Mouse (Mus musculus) limb, embryonic 12.5 days (tissue): Measurements from ENCODE around the gene Nol10. TPM values are rescaled to one million over a fixed set of nuclear protein-coding genes. Genes with fewer than 3 reads are reported as not detected.

Source experiments
- ATAC-seq: fragments of 200-750 bp; cut with Nextera tagmentation; 2 replicates; pipeline ENCODE4 v1.8.0; 2017; ENCODE audit warnings: low read depth, moderate TSS enrichment; ENCODE audit not compliant: insufficient number of reproducible peaks, insufficient read depth, low FRiP score, low TSS enrichment
- H3K27ac ChIP-seq: fragments of 300-500 bp; sonication (generic); 2 replicates; pipeline ENCODE4 v1.5.1; 2016; ENCODE audit warnings: mild to moderate bottlenecking, moderate library complexity
- H3K27me3 ChIP-seq: fragments of 300-500 bp; sonication (generic); 2 replicates; pipeline ENCODE4 v1.6.1; 2016; ENCODE audit warnings: mild to moderate bottlenecking, moderate library complexity
- H3K36me3 ChIP-seq: fragments of 300-500 bp; sonication (generic); 2 replicates; pipeline ENCODE4 v1.6.1; 2016; ENCODE audit warnings: mild to moderate bottlenecking, moderate library complexity
- H3K4me1 ChIP-seq: fragments of 300-500 bp; sonication (generic); replicated peaks from 2 replicates; pipeline ENCODE4 v1.6.1; 2016
- H3K4me2 ChIP-seq: fragments of 300-500 bp; sonication (generic); 2 replicates; pipeline ENCODE4 v1.6.1; 2016; ENCODE audit warnings: mild to moderate bottlenecking, moderate library complexity
- H3K4me3 ChIP-seq: fragments of 300-500 bp; sonication (generic); replicated peaks from 2 replicates; pipeline ENCODE4 v1.5.1; 2016; ENCODE audit warnings: mild to moderate bottlenecking
- H3K9ac ChIP-seq: fragments of 300-500 bp; sonication (generic); replicated peaks from 2 replicates; pipeline ENCODE4 v1.6.1; 2016; ENCODE audit warnings: mild to moderate bottlenecking, moderate library complexity
- H3K9me3 ChIP-seq: fragments of 300-500 bp; sonication (generic); 2 replicates; pipeline ENCODE4 v1.6.1; 2016; ENCODE audit warnings: mild to moderate bottlenecking, moderate library complexity
- WGBS: fragments of 180-500 bp; shearing (Covaris S2); methylation state at CpG from one replicate; pipeline ENCODE4 v1.1.7; 2016; 5-methylcytosine and 5-hydroxymethylcytosine counted together
- polyA plus RNA-seq: library from polyadenylated mRNA; unstranded; fragments of >200 nt; fragmentation: Nextera tagmentation; extraction: Ambion mirVana; gene quantifications from 2 replicates; pipeline ENCODE4 v1.2.1, GENCODE M21; 2016

The Nol10 gene
- polyA plus RNA-seq, 1 experiment from 2014 or later: 30.8 TPM

- Histone ChIP-seq H3K9me3 (no peaks in the 10 kb centered on the region), H3K4me3 (no peak overlapping the region), H3K27ac (no peak overlapping the region), H3K4me2 (no peak overlapping the region), H3K9ac (no peak overlapping the region), H3K36me3 (peaks cover 86% of the 10 kb centered on the region), H3K27me3 (no peaks in the 10 kb centered on the region), H3K4me1 (no peaks in the 10 kb centered on the region)
- ATAC-seq: no peak
- WGBS: 72% methylated on average over 5 of the region's 5 CpGs
Observed at GRCm38 (mm10) chr12:17366981-17367380, 18.7 kb downstream of the Nol10 start.

GRCm38 (mm10) chr12:17369111-17369510 is 20.9 kb downstream of the Nol10 start:
- Histone ChIP-seq H3K27me3 (no peaks in the 10 kb centered on the region), H3K4me2 (no peak overlapping the region), H3K36me3 (peaks cover 85% of the 10 kb centered on the region), H3K9me3 (no peaks in the 10 kb centered on the region), H3K4me3 (no peak overlapping the region), H3K27ac (no peak overlapping the region), H3K9ac (no peak overlapping the region), H3K4me1 (no peaks in the 10 kb centered on the region)
- ATAC-seq: no peak
- 90% methylated on average over 3 of the region's 3 CpGs for WGBS

DNA sequence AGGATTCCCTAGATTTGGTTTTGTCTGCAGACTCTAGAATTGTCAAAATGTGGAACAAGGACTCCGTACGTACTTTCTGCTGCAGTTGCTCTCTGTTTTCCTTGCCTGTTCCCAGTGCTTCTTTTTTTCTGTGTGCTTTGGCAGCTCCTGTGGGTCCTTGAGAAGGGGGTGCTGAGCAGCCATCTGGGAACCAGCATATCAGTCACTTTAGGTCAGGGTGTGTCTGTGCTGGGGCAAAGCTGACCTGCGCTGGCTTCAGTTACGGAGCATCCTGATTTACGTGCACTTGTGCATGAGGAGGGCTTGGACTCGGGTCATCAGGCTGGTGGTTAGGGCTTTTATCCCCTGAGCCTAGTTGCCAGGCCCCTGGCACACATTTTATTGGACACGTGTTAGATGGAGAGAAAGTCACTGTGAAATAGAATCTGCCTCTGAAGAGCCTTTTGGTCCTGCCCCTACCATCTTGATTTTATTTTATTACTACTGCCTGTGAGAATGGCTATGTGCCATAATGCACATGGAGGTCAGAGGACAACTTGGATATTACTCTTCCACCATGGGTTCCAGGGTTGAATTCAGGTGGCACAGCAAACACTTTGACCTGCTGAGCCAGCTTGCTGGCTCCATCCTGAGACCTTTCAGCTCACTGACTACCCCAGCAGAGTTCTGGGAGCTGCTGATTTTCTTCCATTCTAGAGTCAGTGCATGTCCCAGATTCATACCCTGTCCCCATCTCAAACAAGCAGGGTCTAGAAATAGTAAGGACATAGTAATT is 21.5 kb downstream of the Nol10 start:
- peaks cover 85% of the 10 kb centered on the region for H3K36me3 ChIP-seq
- H3K27me3 ChIP-seq: no peaks in the 10 kb centered on the region
- 92% methylated on average over 7 of the region's 7 CpGs for WGBS
- no peaks in the 10 kb centered on the region for H3K9me3 ChIP-seq
- no peak overlapping the region for H3K9ac ChIP-seq
- ATAC-seq: no peak
- no peak overlapping the region for H3K4me3 ChIP-seq
- H3K4me1 ChIP-seq: no peaks in the 10 kb centered on the region
- H3K27ac ChIP-seq: no peak overlapping the region
- no peak overlapping the region for H3K4me2 ChIP-seq

DNA sequence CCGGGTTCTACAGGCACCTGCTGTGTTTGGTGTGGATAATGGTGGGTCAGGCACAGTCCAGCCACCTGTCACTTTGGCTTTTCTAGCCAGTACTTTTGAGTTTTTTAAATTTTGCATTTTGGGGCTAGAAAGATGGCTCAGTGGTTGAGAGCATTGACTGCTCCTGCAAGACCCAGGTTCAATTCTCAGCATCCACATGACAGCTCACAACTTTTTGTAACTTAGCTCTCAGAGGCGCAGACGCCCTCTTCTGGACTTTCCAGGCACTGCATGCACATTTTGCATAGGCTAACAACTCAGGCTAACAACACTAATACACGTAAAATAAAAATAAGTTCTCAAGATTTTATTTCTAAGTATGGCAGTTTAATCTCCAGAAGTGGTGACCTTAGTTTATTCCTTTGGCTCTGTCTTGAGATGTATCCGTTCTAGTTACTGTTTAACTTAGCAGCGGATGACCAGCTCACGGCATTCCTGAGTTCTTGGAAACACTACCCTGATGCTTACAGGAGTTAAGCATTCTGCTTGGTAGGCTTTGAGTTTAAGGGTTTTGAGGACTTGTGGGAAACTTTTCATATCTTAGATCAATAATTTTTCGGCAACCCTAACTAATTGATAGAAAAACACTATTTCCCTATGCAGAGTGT is 23.5 kb downstream of the Nol10 start:
- no peak overlapping the region for H3K9ac ChIP-seq
- H3K4me2 ChIP-seq: no peak overlapping the region
- no peak for ATAC-seq
- no peak overlapping the region for H3K4me3 ChIP-seq
- no peak overlapping the region for H3K27ac ChIP-seq
- no peaks in the 10 kb centered on the region for H3K4me1 ChIP-seq
- no peaks in the 10 kb centered on the region for H3K9me3 ChIP-seq
- WGBS: 88% methylated on average over 8 of the region's 8 CpGs
- peaks cover 91% of the 10 kb centered on the region for H3K36me3 ChIP-seq
- H3K27me3 ChIP-seq: no peaks in the 10 kb centered on the region

DNA sequence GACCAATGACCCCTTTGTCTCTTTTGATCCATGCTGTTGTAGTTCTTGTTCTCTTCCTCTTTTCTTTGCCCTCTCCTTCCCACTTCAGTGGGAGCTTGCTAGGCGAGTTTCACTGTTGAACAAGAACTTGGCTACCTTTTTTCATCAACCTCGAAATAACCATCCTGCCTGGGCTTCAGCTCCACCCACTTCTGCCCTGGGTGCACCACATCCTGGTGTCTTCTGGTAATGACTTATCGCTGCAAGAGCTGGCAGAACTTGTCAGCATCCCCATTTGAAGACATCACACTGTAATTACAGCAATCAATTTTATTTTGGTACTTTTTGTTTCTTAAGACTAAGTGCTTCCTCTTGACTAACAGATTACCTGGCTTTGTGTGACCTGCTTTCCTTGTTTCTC is 24.4 kb downstream of the Nol10 start:
- WGBS: 85% methylated on average over 3 of the region's 3 CpGs
- no peak for ATAC-seq
- peaks cover 92% of the 10 kb centered on the region for H3K36me3 ChIP-seq

DNA sequence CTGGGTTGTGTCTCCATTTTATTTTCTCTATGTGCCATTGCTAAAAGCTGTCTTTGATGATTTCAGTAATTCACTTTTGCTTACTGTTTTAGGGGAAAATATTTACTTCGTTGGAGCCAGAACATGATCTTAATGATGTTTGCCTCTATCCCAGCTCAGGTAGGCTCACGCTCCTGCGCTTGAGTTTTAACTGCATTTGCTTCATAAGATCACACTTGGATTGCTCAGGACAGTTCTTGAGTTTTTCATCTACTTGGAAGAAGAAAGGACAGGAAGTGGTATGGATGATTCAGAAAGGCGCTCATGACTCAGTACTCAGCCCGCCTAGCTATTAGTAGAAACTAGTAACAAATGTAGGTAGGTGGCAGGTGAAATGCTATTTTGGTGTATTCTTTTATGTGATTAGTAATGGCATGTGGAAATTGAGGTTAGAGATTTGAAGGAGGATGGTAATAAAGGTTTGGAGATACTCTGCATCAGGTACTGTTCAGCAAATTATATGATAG is 25.3 kb downstream of the Nol10 start:
- no peaks in the 10 kb centered on the region for H3K4me1 ChIP-seq
- H3K36me3 ChIP-seq: peaks cover 88% of the 10 kb centered on the region
- H3K27ac ChIP-seq: no peak overlapping the region
- H3K9me3 ChIP-seq: no peaks in the 10 kb centered on the region
- no peak overlapping the region for H3K4me3 ChIP-seq
- H3K9ac ChIP-seq: no peak overlapping the region
- WGBS: 93% methylated on average over 5 of the region's 5 CpGs
- H3K4me2 ChIP-seq: no peak overlapping the region
- no peaks in the 10 kb centered on the region for H3K27me3 ChIP-seq
- no peak for ATAC-seq

More for the DNA sequence above, 24.4 kb downstream of the Nol10 start:
- H3K27me3 ChIP-seq: no peaks in the 10 kb centered on the region
- H3K4me2 ChIP-seq: no peak overlapping the region
- H3K9ac ChIP-seq: no peak overlapping the region
- H3K9me3 ChIP-seq: no peaks in the 10 kb centered on the region
- H3K27ac ChIP-seq: no peak overlapping the region
- no peak overlapping the region for H3K4me3 ChIP-seq
- no peaks in the 10 kb centered on the region for H3K4me1 ChIP-seq

- ATAC-seq: no peak
- Histone ChIP-seq H3K4me3 (no peak overlapping the region), H3K27me3 (no peaks in the 10 kb centered on the region), H3K9me3 (no peaks in the 10 kb centered on the region), H3K4me1 (no peaks in the 10 kb centered on the region), H3K9ac (no peak overlapping the region), H3K27ac (no peak overlapping the region), H3K4me2 (no peak overlapping the region), H3K36me3 (peaks cover 87% of the 10 kb centered on the region)
- 98% methylated on average over 4 of the region's 4 CpGs for WGBS
Observed at GRCm38 (mm10) chr12:17375243-17375642, 27.0 kb downstream of the Nol10 start.

GRCm38 (mm10) chr12:17376521-17376920 is 28.3 kb downstream of the Nol10 start:
- ATAC-seq: no peak
- H3K27ac ChIP-seq: no peak overlapping the region
- no peak overlapping the region for H3K9ac ChIP-seq
- H3K4me2 ChIP-seq: no peak overlapping the region
- no peaks in the 10 kb centered on the region for H3K4me1 ChIP-seq
- no peaks in the 10 kb centered on the region for H3K9me3 ChIP-seq
- peaks cover 91% of the 10 kb centered on the region for H3K36me3 ChIP-seq
- H3K4me3 ChIP-seq: no peak overlapping the region
- WGBS: 92% methylated on average over 6 of the region's 6 CpGs
- H3K27me3 ChIP-seq: no peaks in the 10 kb centered on the region

DNA sequence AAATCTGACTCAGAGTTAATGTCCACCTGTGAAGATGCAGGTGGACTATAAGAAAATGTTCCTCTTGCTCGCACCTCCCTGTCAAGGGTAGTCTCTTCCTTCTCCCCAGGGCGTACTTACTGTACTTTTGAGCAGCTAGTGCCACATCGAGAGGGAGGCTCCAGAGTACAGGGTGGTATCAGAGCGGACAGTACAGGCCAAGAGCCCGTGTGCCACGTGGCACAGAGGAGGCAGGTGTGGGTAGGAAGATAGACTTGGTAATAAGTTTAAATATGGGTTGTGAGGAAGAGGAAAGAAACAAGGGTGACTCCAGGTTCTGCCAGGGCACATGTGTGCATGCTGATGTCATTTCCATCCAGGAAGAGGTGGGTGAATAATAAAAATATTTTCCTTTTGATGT is 32.7 kb downstream of the Nol10 start:
- Histone ChIP-seq H3K4me2 (no peak overlapping the region), H3K9me3 (no peaks in the 10 kb centered on the region), H3K9ac (no peak overlapping the region), H3K27ac (no peak overlapping the region), H3K4me1 (no peaks in the 10 kb centered on the region), H3K36me3 (peaks cover 64% of the 10 kb centered on the region), H3K4me3 (no peak overlapping the region), H3K27me3 (no peaks in the 10 kb centered on the region)
- ATAC-seq: no peak
- 89% methylated on average over 6 of the region's 6 CpGs for WGBS

- Histone ChIP-seq H3K4me1 (no peaks in the 10 kb centered on the region), H3K36me3 (peaks cover 50% of the 10 kb centered on the region), H3K9me3 (no peaks in the 10 kb centered on the region), H3K4me2 (no peak overlapping the region), H3K27ac (no peak overlapping the region), H3K4me3 (no peak overlapping the region), H3K27me3 (no peaks in the 10 kb centered on the region), H3K9ac (no peak overlapping the region)
- no peak for ATAC-seq
- 68% methylated on average over 7 of the region's 7 CpGs for WGBS
Observed at GRCm38 (mm10) chr12:17382759-17383158, 34.5 kb downstream of the Nol10 start.

DNA sequence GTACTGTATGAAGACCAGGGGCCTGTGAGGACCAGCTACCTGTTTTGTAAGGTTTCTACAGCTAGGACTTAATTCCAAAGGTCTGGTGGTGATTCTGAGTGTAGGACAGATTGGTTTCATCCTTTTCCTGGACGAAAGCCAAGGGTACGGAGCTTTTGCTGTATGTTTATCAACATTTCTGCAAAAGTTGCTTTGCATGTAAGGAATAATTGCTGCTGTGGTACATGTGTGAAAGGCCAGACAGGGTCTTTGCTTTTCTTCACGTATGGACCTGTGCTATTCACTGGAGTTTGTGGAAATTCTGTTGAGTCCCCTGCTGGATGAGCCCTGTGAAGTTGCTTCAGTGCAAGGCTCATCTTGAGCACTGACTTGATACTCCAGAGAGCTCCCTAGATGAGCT is 38.6 kb downstream of the Nol10 start:
- Histone ChIP-seq H3K4me2 (no peak overlapping the region), H3K4me3 (no peak overlapping the region), H3K27ac (no peak overlapping the region), H3K36me3 (peaks cover 26% of the 10 kb centered on the region), H3K9me3 (no peaks in the 10 kb centered on the region), H3K4me1 (no peaks in the 10 kb centered on the region), H3K9ac (no peak overlapping the region), H3K27me3 (no peaks in the 10 kb centered on the region)
- 86% methylated on average over 3 of the region's 3 CpGs for WGBS
- no peak for ATAC-seq
